Mouse (Mus musculus) kidney, embryonic 16.5 days (tissue): Measurements from ENCODE around the gene Rpgr. TPM values are rescaled to one million over a fixed set of nuclear protein-coding genes. Genes with fewer than 3 reads are reported as not detected.

Experiments
- polyA plus RNA-seq: library from polyadenylated mRNA; unstranded; fragments of >200 nt; fragmentation: Nextera tagmentation; extraction: Ambion mirVana; gene quantifications from 2 replicates; pipeline ENCODE4 v1.2.1, GENCODE M21; 2015

Gene Rpgr
- polyA plus RNA-seq, 1 experiment from 2014 or later, result 20.3 TPM

Other genes with a start within 250 kb of the Rpgr start
- 19.9 and 25.7 TPM in 2 replicates for gene Srpx, start 99.2 kb downstream of the Rpgr start, polyA plus RNA-seq
- 0.20 and 0.24 TPM in 2 replicates for gene Otc, start 35.4 kb upstream of the Rpgr start, polyA plus RNA-seq